Mouse (Mus musculus) cortical plate, adult 2 months (tissue): Measurements from ENCODE around the gene Slc25a10. TPM values are rescaled to one million over a fixed set of nuclear protein-coding genes. Genes with fewer than 3 reads are reported as not detected.
A peak's percentile ranks its signal among the peaks of the same experiment; 100 is the strongest.

Experiments used
- H3K27ac ChIP-seq: fragments of 200-500 bp; 2 replicates; pipeline ENCODE4 v1.5.1; 2012; ENCODE audit warnings: low read length, control low read depth, inconsistent platforms; ENCODE audit not compliant: insufficient read depth
- H3K4me1 ChIP-seq: fragments of 200-500 bp; 2 replicates; pipeline ENCODE4 v1.6.1; 2011; ENCODE audit warnings: low read length; ENCODE audit not compliant: control insufficient read depth, insufficient read depth
- H3K4me3 ChIP-seq: fragments of 200-500 bp; 2 replicates; pipeline ENCODE4 v1.5.1; 2011; ENCODE audit warnings: mild to moderate bottlenecking, low read length, control low read depth; ENCODE audit not compliant: insufficient read depth
- CTCF ChIP-seq: fragments of 200-500 bp; IDR thresholded peaks from 2 replicates; pipeline ENCODE4 v1.5.1; 2011; ENCODE audit warnings: mild to moderate bottlenecking, control low read depth, low read length; ENCODE audit not compliant: insufficient read depth; ENCODE audit errors: extremely low read depth
- POLR2A ChIP-seq: fragments of 200-500 bp; IDR thresholded peaks from 2 replicates; pipeline ENCODE4 v1.6.1; 2011; ENCODE audit warnings: mild to moderate bottlenecking, low read length, control low read depth; ENCODE audit not compliant: insufficient read depth; ENCODE audit errors: extremely low read depth
- polyA plus RNA-seq: library from polyadenylated mRNA; depleted of rRNA; stranded (reverse); fragments of >200 nt; gene quantifications from 2 replicates; pipeline ENCODE4 v1.2.3, GENCODE M21; 2012

The Slc25a10 gene
- polyA plus RNA-seq, 1 experiment: 29.0 TPM

DNA sequence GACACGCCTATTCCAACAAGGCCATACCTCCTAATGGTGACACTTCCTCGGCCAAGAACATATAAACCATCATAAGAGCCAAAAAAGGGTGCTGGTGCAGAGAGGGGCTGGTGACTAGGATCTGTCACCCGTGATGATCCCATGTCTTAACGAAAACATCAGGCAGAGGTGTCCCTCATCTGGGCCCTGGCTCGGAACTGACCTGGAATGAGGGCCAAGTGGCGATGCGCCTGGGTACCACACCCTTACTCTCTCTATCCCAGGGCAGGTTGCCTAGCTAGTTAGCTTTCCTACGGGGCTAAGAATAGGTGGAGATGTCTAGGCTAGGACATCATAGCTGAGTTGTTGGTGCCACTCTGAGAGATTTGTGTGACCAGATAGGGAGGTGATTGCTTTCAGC, 42.5 kb downstream of the Slc25a10 start:
- Histone ChIP-seq H3K4me3 (no peak overlapping the region), H3K4me1 (no peaks in the 10 kb centered on the region), H3K27ac (no peak overlapping the region)
- TF ChIP-seq POLR2A (no peak), CTCF (no peak)

DNA sequence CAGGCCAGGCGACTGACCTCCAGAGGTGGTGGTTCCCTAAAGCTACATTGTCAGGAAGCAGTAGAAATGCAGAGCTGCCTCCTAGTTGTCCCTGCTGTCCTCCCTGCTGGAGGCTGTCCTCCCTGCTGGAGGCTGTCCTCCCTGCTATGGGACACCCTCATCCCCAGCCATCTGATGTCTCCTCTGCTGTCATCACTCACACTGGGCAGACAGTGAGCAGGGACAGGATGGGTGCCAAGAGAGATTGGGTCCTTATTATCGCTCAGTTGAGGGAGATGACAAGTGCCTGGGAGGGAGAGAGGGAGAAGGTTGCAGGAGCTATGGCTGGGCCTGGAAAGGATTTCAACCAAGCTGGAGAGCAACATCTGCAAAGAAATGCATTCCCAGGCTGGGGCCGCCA, 43.5 kb downstream of the Slc25a10 start:
- Histone ChIP-seq H3K4me1 (no peaks in the 10 kb centered on the region), H3K27ac (no peak overlapping the region), H3K4me3 (no peak overlapping the region)
- no peak for TF ChIP-seq CTCF
- TF ChIP-seq POLR2A: no peak

DNA sequence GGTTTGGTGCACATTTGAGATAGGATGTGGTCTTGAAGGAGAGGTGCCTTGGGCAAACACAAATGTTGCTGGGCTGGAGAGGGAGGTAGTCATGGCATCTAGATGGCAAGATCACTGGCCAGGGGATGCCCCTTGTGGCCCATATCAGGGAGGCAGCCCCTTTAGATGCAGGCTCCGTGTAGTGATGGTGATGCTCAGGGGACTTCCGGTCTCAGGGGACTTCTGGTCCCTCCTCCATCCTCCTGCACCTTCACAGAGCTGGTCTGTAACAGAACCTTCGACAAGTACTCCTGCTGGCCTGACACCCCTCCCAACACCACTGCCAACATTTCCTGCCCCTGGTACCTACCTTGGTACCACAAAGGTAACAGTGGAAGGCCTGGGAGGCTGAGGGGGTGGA, 44.2 kb downstream of the Slc25a10 start:
- no peaks in the 10 kb centered on the region for H3K4me1 ChIP-seq
- TF ChIP-seq CTCF: no peak
- TF ChIP-seq POLR2A: no peak
- H3K27ac ChIP-seq: no peak overlapping the region
- no peak overlapping the region for H3K4me3 ChIP-seq

DNA sequence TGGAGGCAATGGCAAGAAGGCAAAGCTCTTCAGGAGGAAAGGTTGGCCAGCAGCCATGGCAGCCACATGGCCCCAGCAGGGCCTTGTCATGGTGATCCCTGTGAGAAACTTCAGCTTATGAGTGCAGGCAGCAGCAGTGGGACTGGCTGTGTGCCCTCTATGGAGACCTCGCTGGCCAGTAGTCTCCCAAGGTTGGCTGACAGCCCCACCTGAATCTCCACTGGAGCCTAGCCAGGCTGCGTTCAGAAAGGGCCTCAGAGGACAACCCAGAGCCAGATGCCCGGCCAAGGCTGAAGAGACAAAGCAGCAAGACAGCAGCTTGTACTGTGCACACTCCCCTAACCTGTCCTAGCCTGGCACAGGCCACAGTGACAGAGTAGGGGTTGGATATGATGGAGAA, 46.8 kb downstream of the Slc25a10 start:
- H3K27ac ChIP-seq: no peak overlapping the region
- no peaks in the 10 kb centered on the region for H3K4me1 ChIP-seq
- no peak for TF ChIP-seq CTCF
- no peak for TF ChIP-seq POLR2A
- no peak overlapping the region for H3K4me3 ChIP-seq

DNA sequence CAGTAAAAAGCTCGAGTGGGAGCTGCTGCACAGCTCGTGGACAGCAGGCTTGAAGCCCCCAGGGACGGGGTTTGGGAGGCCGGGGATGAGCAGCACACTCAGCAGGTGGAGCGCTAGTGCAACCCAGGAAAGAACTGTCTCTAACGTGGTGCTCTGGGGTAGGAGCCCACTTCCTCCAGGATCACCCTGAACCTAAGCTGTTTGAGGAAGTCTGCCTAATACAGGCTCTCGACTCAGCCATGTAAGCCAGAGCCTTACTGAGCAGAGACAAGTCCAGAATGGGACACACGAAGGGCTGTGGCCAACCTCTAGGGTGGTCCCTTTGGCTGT, 47.3 kb downstream of the Slc25a10 start:
- no peak overlapping the region for H3K4me3 ChIP-seq
- H3K4me1 ChIP-seq: no peaks in the 10 kb centered on the region
- H3K27ac ChIP-seq: no peak overlapping the region
- no peak for TF ChIP-seq CTCF
- no peak for TF ChIP-seq POLR2A

DNA sequence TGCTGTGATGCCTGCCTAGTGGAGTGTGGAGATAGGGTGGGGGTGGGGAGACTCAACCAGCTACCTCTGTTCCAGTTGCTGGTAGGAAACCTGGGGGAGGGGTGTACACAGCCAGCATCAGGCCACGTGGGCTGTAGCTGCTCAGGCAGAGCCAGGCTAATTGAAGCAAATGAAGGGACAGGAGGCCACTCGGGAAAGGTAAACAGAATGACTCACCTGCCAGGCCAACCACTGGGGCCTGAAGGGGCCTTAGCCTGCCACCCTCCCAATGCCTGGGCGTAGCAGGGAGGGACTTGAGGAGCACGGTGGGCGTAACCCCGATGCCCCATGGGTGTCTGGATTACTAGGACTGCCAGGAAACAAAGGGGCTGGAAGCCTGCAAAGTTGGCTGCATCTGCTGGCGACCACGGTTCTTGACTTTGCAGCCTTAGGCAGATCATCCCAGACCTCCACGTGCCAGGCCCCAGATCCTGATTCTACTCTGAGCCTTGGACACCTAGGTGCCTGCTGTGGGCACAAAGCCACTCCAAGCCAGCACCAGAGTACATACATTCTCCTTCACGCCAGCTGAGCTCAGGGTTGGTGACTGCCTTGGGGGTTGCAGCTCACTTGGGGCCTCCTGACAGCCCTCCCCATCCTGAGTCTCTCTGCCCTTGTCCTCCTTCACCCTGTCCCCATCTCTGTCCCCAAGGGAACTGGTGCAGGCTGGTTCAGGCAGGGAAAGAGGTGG, 47.8 kb downstream of the Slc25a10 start:
- no peak for TF ChIP-seq POLR2A
- no peak for TF ChIP-seq CTCF
- Histone ChIP-seq H3K27ac (no peak overlapping the region), H3K4me1 (no peaks in the 10 kb centered on the region)

DNA sequence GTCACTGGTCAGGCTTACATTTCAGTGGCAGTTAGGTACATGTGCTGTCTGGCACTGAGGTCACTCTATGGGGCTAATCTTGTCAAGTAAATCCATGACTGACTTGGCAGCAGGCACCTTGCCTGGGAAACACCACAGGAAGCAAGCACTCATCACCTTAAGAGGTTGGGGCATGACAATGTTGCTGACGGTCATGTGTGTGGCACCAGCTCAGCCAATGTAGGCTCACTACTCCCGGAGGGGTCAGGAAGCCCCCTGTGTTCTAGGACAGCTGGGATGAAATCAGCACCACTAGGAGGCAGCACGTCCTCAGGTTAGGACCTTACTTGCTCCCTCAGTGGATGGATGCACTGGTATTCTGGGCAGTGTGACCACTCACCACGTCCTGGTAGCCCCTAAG, 50.3 kb downstream of the Slc25a10 start:
- Histone ChIP-seq H3K4me1 (no peaks in the 10 kb centered on the region), H3K4me3 (no peak overlapping the region), H3K27ac (no peak overlapping the region)
- TF ChIP-seq POLR2A (no peak), CTCF (peak; percentile 17; the same call in 1 of the 2 replicates)

More for the DNA sequence above, 47.8 kb downstream of the Slc25a10 start:
- no peak overlapping the region for H3K4me3 ChIP-seq

DNA sequence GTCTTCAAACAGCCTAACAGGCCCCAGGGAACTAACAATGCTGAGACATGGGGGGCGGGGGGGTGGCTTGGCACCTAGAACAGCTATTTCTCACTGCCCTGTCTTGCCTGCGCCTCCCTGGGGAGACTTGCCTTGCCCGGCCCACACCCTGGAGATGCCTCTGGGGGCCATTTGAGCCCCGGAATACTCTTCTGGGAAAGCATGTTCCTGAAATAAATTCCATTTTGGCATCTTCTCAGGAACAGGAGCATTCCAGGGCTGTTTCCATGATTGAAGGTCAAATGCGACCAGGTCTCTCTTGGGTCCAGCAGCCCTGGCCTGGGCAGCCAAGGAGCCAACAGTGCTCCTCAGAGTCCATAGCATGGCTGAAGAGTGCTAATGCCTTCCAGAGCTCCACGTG, 50.7 kb downstream of the Slc25a10 start:
- TF ChIP-seq POLR2A (no peak), CTCF (no peak)
- no peaks in the 10 kb centered on the region for H3K4me1 ChIP-seq
- H3K4me3 ChIP-seq: no peak overlapping the region
- no peak overlapping the region for H3K27ac ChIP-seq

DNA sequence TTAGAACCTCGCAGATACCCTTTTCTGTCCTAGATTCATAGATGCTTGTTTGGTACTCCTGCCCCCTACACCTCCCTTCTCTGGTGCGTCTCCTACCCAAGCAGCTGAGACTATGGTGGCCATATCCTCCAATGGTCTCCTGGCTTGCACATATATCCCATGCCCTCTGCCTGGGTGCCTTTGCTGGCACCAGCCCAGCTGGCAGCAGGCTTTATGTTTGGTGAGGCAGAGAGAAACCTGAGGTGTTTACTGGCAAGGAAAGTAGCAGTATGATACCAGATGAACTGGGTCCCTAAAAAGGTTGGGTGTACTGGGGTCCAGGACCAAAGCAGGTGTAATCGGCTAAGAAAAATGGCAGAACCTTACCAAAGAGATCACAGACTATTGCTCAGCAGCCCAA, 54.3 kb downstream of the Slc25a10 start:
- Histone ChIP-seq H3K4me3 (no peak overlapping the region), H3K4me1 (peaks cover 11% of the 10 kb centered on the region), H3K27ac (no peak overlapping the region)
- TF ChIP-seq POLR2A (no peak), CTCF (no peak)

DNA sequence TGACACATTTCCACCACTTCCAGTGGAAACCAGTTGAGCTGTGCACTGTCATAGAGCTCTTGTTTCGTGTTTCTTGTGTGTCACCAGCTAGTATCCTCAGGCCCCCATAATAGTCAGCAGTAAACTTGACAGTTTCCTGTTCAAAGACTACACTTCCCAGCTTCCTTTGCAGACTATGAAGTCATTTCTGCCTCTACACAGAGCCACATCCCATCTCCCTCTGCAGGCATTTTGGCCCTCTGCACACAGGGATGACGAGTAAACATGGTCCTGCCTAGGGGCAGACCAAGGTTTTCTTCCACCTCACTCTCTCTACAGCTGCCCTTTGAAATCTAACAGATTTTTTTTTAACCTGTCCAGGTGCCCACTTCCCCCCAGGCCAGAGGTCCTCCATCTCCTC, 55.8 kb downstream of the Slc25a10 start:
- TF ChIP-seq POLR2A: 0 out of 2 replicates have a peak, but pooled peaks have one; percentile 36
- TF ChIP-seq CTCF: no peak
- H3K4me3 ChIP-seq: no peak overlapping the region; the same call in 1 of the 2 replicates
- H3K27ac ChIP-seq: no peak overlapping the region
- peaks cover 11% of the 10 kb centered on the region for H3K4me1 ChIP-seq
